Comparison of ENCODE assay signal across 20 mouse cellular contexts in the genomic region with DNA sequence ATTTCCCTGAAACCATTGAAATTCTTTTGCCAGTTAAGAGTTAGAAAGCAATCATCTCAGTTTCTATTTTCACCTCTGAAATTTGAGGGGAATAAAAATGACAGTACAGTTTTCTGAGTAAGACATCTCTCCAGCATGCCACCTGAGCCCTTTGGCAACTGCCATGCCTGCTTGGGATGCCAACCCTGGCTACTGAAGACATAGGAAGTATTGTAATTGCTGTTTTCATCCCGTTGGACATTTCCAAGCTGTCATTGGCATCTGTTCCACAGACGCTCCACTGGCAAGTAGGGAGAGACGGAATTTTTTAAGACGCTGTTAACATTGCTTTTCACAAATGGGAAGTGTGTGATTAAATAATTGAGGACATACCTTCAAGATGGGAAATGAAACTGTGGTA.
DNase-seq lines count a peak whose midpoint lies in the region; ATAC-seq and TF ChIP-seq lines count a peak whose summit lies in the region.
"Had no signal": no experiment of that assay in that cellular context is flagged by ENCODE, and none has a peak within 500 bp of the region (broad histone marks: within the 10 kb centered on the region; RNA-seq: fewer than 3 reads in every experiment).

No protein-coding gene starts in this region.

- H3K9ac ChIP-seq in forebrain, embryonic 14.5 days (ENCODE audit: low read length), result no peak overlapping the region
- H3K9ac ChIP-seq in forebrain, embryonic 12.5 days, result no peak overlapping the region
- H3K9ac ChIP-seq: heart, embryonic 12.5 days had no signal

- H3K4me3 ChIP-seq in forebrain, embryonic 14.5 days (ENCODE audit: low read depth, low read length), result no peak overlapping the region
- no peak overlapping the region for H3K4me3 ChIP-seq in forebrain, embryonic 12.5 days (replicated peaks)
- no peak overlapping the region for H3K4me3 ChIP-seq in layer of hippocampus, adult 2 months
- H3K4me3 ChIP-seq: embryonic facial prominence, embryonic 10.5 days; heart, embryonic 12.5 days; left cerebral cortex, adult 2 months; megakaryocyte, embryonic 14.5 days had no signal

- intact Hi-C loops in gastrocnemius, postnatal 14 days (cut with DNase I; ENCODE audit: low total_unique reads), result no loop called here

- peak; percentile 77 for DNase-seq in forebrain, embryonic 14.5 days (ENCODE audit: low spot score)
- DNase-seq in layer of hippocampus, adult 2 months (ENCODE audit: low spot score in 2 of 2), result peak; percentile 13 to 35
- DNase-seq in layer of hippocampus, adult 9-10 months (ENCODE audit: low spot score), result no peak
- DNase-seq in right cerebral cortex, postnatal 4 days, result peak; percentile 12
- DNase-seq in right cerebral cortex, postnatal 36 days (ENCODE audit: low spot score in 2 of 2), result no peak
- DNase-seq in gastrocnemius, postnatal 14 days, result no peak
- DNase-seq: B cell, adult 2 months; heart, adult 11 months; heart, postnatal 14 days; kidney, adult 2 months; kidney, postnatal 10 days; lung, adult 18-20 months; lung, postnatal 14 days had no signal

- TF ChIP-seq CTCF in layer of hippocampus, adult 2 months (conservative IDR thresholded peaks at IDR 0.05), result no peak

- H3K9me3 ChIP-seq in forebrain, embryonic 14.5 days (replicated peaks; ENCODE audit: control insufficient read depth, low read length), result no peaks in the 10 kb centered on the region
- H3K9me3 ChIP-seq in forebrain, embryonic 12.5 days, result no peaks in the 10 kb centered on the region
- H3K9me3 ChIP-seq: embryonic facial prominence, embryonic 10.5 days; heart, embryonic 12.5 days; megakaryocyte, embryonic 14.5 days had no signal

- ATAC-seq in forebrain, embryonic 14.5 days, result peak; percentile 84
- no peak for ATAC-seq in forebrain, embryonic 12.5 days (ENCODE audit: low FRiP score)
- ATAC-seq: inflammation-experienced regulatory T-cells, adult 6 months had no signal

- no peaks in the 10 kb centered on the region for H3K36me3 ChIP-seq in forebrain, embryonic 14.5 days (ENCODE audit: control insufficient read depth, insufficient read depth, low read length)
- H3K36me3 ChIP-seq in forebrain, embryonic 12.5 days (replicated peaks), result no peaks in the 10 kb centered on the region
- H3K36me3 ChIP-seq: embryonic facial prominence, embryonic 10.5 days; heart, embryonic 12.5 days had no signal

- H3K27me3 ChIP-seq in forebrain, embryonic 14.5 days (replicated peaks; ENCODE audit: control insufficient read depth, insufficient read depth, low read length), result no peaks in the 10 kb centered on the region
- no peaks in the 10 kb centered on the region for H3K27me3 ChIP-seq in forebrain, embryonic 12.5 days
- H3K27me3 ChIP-seq: heart, embryonic 12.5 days; megakaryocyte, embryonic 14.5 days had no signal

- no peaks in the 10 kb centered on the region for H3K4me1 ChIP-seq in forebrain, embryonic 14.5 days (ENCODE audit: control insufficient read depth, insufficient read depth, low read length)
- H3K4me1 ChIP-seq in forebrain, embryonic 12.5 days, result no peaks in the 10 kb centered on the region
- H3K4me1 ChIP-seq: megakaryocyte, embryonic 14.5 days had no signal

- no peak overlapping the region for H3K4me2 ChIP-seq in forebrain, embryonic 14.5 days (ENCODE audit: low read length)
- no peak overlapping the region for H3K4me2 ChIP-seq in forebrain, embryonic 12.5 days
- H3K4me2 ChIP-seq: heart, embryonic 12.5 days; liver, embryonic 11.5 days had no signal

- 62% methylated on average over 4 of the region's 4 CpGs for WGBS in forebrain, embryonic 14.5 days
- 82% methylated on average over 4 of the region's 4 CpGs for WGBS in forebrain, embryonic 12.5 days

- H3K27ac ChIP-seq in forebrain, embryonic 14.5 days (ENCODE audit: low read depth, low read length), result no peak overlapping the region
- H3K27ac ChIP-seq in forebrain, embryonic 12.5 days, result no peak overlapping the region
- no peak overlapping the region for H3K27ac ChIP-seq in layer of hippocampus, adult 2 months
- H3K27ac ChIP-seq: embryonic facial prominence, embryonic 10.5 days; left cerebral cortex, adult 2 months had no signal

Comparison
In these comparisons a context has a peak if more than half of its experiments do, and no peak if none do; other contexts are left out.
1. DNase-seq: peak in forebrain, embryonic 14.5 days (single experiment), layer of hippocampus, adult 2 months (2 of 2) and right cerebral cortex, postnatal 4 days (single experiment); none in layer of hippocampus, adult 9-10 months (single experiment), right cerebral cortex, postnatal 36 days (0 of 2) and gastrocnemius, postnatal 14 days (single experiment).